Mouse (Mus musculus) lung, adult 2 months (tissue): ENCODE measurements around the gene Dio3.

Experiments used
- CTCF ChIP-seq: fragments of 200-500 bp; IDR thresholded peaks from 2 replicates; pipeline ENCODE4 v1.5.1; 2011; ENCODE audit warnings: mild to moderate bottlenecking, low read length, control low read depth; ENCODE audit not compliant: insufficient read depth
- POLR2A ChIP-seq: fragments of 200-500 bp; IDR thresholded peaks from 2 replicates; pipeline ENCODE4 v1.6.1; 2011; ENCODE audit warnings: low read depth, mild to moderate bottlenecking, control low read depth, low read length, borderline replicate concordance; ENCODE audit errors: extremely low read depth

GRCm38 (mm10) chr12:110237046-110237445 is 41.8 kb upstream of the Dio3 start:
- TF ChIP-seq CTCF (no peak), POLR2A (no peak)
